Mouse (Mus musculus) thymus, adult 2 months (tissue): Measurements from ENCODE around the gene C2cd2l.
"Not testable (repeated sequence)": the region's sequence is repeated elsewhere in the genome, so short reads cannot be mapped to it uniquely, and the experiment has no call there.

Experiments
- CTCF ChIP-seq: fragments of 200-500 bp; IDR thresholded peaks from 2 replicates; pipeline ENCODE4 v1.5.1; 2012; ENCODE audit warnings: mild to moderate bottlenecking, control low read depth, low read length, moderate library complexity, borderline replicate concordance; ENCODE audit not compliant: control insufficient read depth, poor library complexity, insufficient read depth; ENCODE audit errors: extremely low read depth
- POLR2A ChIP-seq: fragments of 200-500 bp; IDR thresholded peaks from 2 replicates; pipeline ENCODE4 v1.6.1; 2012; ENCODE audit warnings: mild to moderate bottlenecking, low read length, control low read depth, moderate library complexity; ENCODE audit not compliant: control insufficient read depth, poor library complexity, insufficient read depth; ENCODE audit errors: extremely low read depth

- not testable (repeated sequence) for TF ChIP-seq CTCF, POLR2A
Measured at GRCm38 (mm10) chr9:44361931-44362330, 41.8 kb upstream of the C2cd2l start.
